Mouse (Mus musculus): ENCODE data around the gene Arhgef3.

GRCm38 (mm10) chr14:27231974-27232780, 117.5 kb downstream of the Arhgef3 start:
- no peak for TF ChIP-seq CTCF (IDR thresholded peaks at IDR 0.05; ENCODE audit: low read depth, low read length)
- no peak for TF ChIP-seq TAL1 (conservative IDR thresholded peaks at IDR 0.05; ENCODE audit: low read depth, low read length)
- TF ChIP-seq GATA1 (IDR thresholded peaks at IDR 0.05; ENCODE audit: borderline replicate concordance, low read length) = no peak

Data from G1E (cell line).